Mouse (Mus musculus): ENCODE measurements around the gene Slc30a1.

Gene Slc30a1

GRCm38 (mm10) chr1:191945341-191945740, 38.8 kb downstream of the Slc30a1 start:
- no peak for DNase-seq (ENCODE audit: low spot score in 2 of 2)

DNA sequence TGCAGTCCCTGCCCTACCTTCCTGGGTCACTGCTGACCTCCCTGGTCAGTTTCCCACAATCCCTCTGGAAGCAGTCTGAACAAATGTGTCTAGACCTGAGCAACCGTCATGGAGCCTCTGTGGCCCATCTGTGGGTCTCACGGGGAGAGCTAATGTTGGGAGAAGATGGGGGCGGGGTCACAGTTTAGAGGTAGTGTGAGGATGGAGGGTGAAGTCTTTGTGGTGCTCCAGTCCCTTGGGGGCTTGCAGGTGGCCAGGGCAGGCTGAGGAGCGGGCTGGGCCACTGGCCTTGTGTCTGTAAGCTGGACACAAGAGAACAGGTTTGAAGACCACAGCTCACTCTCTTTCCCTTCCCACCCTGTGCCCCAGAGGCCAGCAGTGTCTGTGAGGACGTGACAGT, 39.2 kb downstream of the Slc30a1 start:
- no peak for DNase-seq (ENCODE audit: low spot score in 2 of 2)

DNA sequence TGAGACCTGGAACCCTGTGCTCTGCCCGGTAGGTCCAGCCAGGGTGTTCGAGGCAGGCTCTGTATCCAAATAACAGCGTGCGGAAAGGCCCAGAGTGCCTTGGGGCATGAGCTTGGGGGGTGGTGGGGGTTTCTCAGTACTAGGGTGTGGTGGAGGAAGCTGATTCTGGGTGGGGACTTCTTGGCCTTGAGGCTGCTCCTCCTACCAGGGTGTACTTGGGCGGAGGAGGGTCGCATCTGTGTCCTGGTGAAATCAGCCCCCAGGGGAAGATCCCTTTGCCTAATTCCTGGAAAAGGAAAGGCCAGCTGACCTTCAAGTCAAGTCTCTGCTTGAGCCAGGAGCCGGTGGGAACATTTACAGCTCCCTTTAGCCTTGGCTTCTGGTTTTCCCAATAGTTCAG, 39.7 kb downstream of the Slc30a1 start:
- no peak for DNase-seq (ENCODE audit: low spot score in 2 of 2)

- DNase-seq (ENCODE audit: low spot score in 2 of 2) = no peak
Observed at GRCm38 (mm10) chr1:191946835-191947234, 40.3 kb downstream of the Slc30a1 start.

- DNase-seq (ENCODE audit: low spot score in 2 of 2) = no peak
Observed at GRCm38 (mm10) chr1:191947796-191948195, 41.2 kb downstream of the Slc30a1 start.

DNA sequence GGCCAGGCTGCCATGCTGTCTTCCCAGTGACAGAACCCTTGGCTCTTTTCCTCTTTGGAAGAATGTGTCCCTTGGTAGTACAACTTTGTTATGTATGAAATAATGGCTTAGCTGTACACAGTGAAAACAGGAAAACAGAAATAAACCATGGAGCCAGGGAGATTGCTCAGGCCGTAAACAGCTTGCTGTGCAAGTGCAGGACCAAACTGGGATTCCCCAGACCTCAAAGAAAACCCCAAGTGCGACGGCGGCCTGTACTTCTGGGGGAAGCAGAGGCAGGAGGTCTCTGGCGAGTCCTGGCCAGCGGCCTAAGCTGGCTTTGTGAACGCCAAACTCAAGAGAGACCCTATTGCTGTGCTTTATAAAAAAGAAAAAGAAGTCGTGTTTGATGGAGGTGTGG, 42.0 kb downstream of the Slc30a1 start:
- no peak for DNase-seq (ENCODE audit: low spot score in 2 of 2)

GRCm38 (mm10) chr1:191950611-191951010, 44.0 kb downstream of the Slc30a1 start:
- DNase-seq (ENCODE audit: low spot score in 2 of 2) = no peak

GRCm38 (mm10) chr1:191952733-191953335, 46.3 kb downstream of the Slc30a1 start:
- DNase-seq (ENCODE audit: low spot score in 2 of 2) = no peak

- no peak for DNase-seq (ENCODE audit: low spot score in 2 of 2)
Observed at GRCm38 (mm10) chr1:191955101-191955500, 48.5 kb downstream of the Slc30a1 start.

DNA sequence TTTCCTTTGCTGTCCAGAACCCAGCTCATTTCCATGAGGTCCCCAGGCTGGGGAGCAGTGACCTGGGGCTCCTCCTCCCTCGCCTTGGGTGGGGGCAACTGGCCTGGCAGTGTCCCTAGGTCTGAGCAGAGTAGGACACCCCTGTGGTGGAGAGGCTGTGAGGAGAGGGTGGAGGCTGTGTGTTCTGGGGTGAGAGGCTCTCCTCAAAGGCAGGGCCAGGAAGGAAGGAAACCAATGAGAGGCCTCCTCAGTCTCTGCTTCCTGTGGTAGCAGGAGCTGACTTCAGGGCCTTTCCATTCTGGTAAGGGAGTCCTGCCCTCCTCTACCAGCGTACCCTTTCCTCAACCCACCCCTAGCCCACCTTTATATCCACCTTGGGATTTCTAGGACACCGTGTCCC, 49.7 kb downstream of the Slc30a1 start:
- DNase-seq (ENCODE audit: low spot score in 2 of 2) = no peak

- DNase-seq (ENCODE audit: low spot score in 2 of 2) = no peak
Observed at GRCm38 (mm10) chr1:191956871-191957270, 50.3 kb downstream of the Slc30a1 start.

- no peak for DNase-seq (ENCODE audit: low spot score in 2 of 2)
Observed at GRCm38 (mm10) chr1:191957321-191957720, 50.8 kb downstream of the Slc30a1 start.

DNA sequence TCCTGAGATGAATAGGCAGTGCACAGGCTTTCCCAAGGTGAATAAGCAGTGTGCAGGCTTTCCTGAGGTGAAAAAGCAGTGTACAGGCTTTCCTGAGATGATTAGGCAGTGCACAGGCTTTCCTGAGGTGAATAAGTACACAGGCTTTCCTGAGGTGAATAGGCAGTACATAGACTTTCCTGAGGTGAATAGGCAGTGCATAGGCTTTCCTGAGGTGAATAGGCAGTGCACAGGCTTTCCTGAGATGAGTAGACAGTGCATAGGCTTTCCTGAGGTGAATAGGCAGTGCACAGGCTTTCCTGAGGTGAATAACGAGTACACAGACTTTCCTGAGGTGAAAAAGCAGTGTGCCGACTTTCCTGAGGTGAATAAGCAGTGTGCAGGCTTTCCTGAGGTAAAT, 54.4 kb downstream of the Slc30a1 start:
- no peak for DNase-seq (ENCODE audit: low spot score in 2 of 2)
